Mouse (Mus musculus) midbrain, embryonic 12.5 days (tissue): ENCODE results near the gene Cryzl1. TPM values are rescaled to one million over a fixed set of nuclear protein-coding genes. Genes with fewer than 3 reads are reported as not detected.

Source experiments
- ATAC-seq: fragments of 200-750 bp; cut with Nextera tagmentation; 2 replicates; pipeline ENCODE4 v1.8.0; 2017; ENCODE audit warnings: low read depth, moderate TSS enrichment, moderate library complexity; ENCODE audit not compliant: low FRiP score
- H3K27ac ChIP-seq: fragments of 300-500 bp; sonication (generic); replicated peaks from 2 replicates; pipeline ENCODE4 v1.5.1; 2016; ENCODE audit warnings: mild to moderate bottlenecking
- H3K27me3 ChIP-seq: fragments of 300-500 bp; sonication (generic); 2 replicates; pipeline ENCODE4 v1.6.1; 2016; ENCODE audit warnings: mild to moderate bottlenecking
- H3K36me3 ChIP-seq: fragments of 300-500 bp; sonication (generic); 2 replicates; pipeline ENCODE4 v1.6.1; 2016
- H3K4me1 ChIP-seq: fragments of 300-500 bp; sonication (generic); 2 replicates; pipeline ENCODE4 v1.6.1; 2016
- H3K4me2 ChIP-seq: fragments of 300-500 bp; sonication (generic); replicated peaks from 2 replicates; pipeline ENCODE4 v1.6.1; 2016; ENCODE audit warnings: mild to moderate bottlenecking, moderate library complexity
- H3K4me3 ChIP-seq: fragments of 300-500 bp; sonication (generic); 2 replicates; pipeline ENCODE4 v1.5.1; 2016; ENCODE audit warnings: mild to moderate bottlenecking
- H3K9ac ChIP-seq: fragments of 300-500 bp; sonication (generic); replicated peaks from 2 replicates; pipeline ENCODE4 v1.6.1; 2016; ENCODE audit warnings: mild to moderate bottlenecking, moderate library complexity
- H3K9me3 ChIP-seq: fragments of 300-500 bp; sonication (generic); 2 replicates; pipeline ENCODE4 v1.6.1; 2016; ENCODE audit warnings: mild to moderate bottlenecking
- WGBS: fragments of 180-500 bp; shearing (Covaris S2); methylation state at CpG from one replicate; pipeline ENCODE4 v1.1.7; 2016; 5-methylcytosine and 5-hydroxymethylcytosine counted together
- polyA plus RNA-seq: library from polyadenylated mRNA; unstranded; fragments of >200 nt; fragmentation: Nextera tagmentation; extraction: Ambion mirVana; gene quantifications from 2 replicates; pipeline ENCODE4 v1.2.1, GENCODE M21; 2016

Cryzl1 gene
- 81.7 and 85.1 TPM in 2 replicates for polyA plus RNA-seq

- H3K27ac ChIP-seq = peak within 1 kb of the TSS; percentile 96
- H3K4me2 ChIP-seq = peak within 1 kb of the TSS; percentile 77
- peak within 1 kb of the TSS; percentile 96 for H3K4me3 ChIP-seq
- H3K36me3 ChIP-seq = no peaks in the 10 kb centered on the region; the same call in 1 of the 2 replicates
- H3K4me1 ChIP-seq = peaks cover 31% of the 10 kb centered on the region
- no peaks in the 10 kb centered on the region for H3K9me3 ChIP-seq
- peak within 1 kb of the TSS; percentile 97 for H3K9ac ChIP-seq
- no peaks in the 10 kb centered on the region for H3K27me3 ChIP-seq
- WGBS = 1% methylated on average over 46 of the region's 46 CpGs
- peak; percentile 95 for ATAC-seq
These were observed at the start of gene Cryzl1 for GRCm38 (mm10) chr16:91728123-91729065. Gene Cryzl1 (minus strand): TSS chr16:91728975.

DNA sequence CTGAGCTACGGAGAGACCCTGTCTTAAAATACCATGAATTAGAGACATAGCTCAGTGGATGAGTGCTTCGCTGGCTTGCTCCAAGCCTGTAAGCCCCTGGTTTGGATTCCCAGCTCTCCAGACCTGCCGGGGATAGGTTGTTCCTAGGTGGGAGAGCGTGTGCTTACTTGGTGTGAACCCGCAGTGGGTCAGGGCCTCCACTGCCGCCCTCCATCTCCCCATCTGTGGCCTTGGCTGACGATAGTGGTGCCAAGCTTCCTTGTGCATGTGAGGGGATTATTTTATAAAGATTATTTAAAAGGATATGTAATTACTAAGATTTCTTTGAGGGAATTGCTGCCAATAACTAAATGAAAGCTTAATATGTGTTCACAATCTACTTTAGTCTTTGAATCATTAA lies 43.8 kb upstream of the Cryzl1 start:
- ATAC-seq = no peak
- 78% methylated on average over 7 of the region's 7 CpGs for WGBS
- Histone ChIP-seq H3K27me3 (no peaks in the 10 kb centered on the region), H3K4me3 (no peak overlapping the region), H3K36me3 (no peaks in the 10 kb centered on the region), H3K4me1 (peaks cover 31% of the 10 kb centered on the region), H3K27ac (no peak overlapping the region), H3K4me2 (no peak overlapping the region), H3K9ac (no peak overlapping the region), H3K9me3 (no peaks in the 10 kb centered on the region)

DNA sequence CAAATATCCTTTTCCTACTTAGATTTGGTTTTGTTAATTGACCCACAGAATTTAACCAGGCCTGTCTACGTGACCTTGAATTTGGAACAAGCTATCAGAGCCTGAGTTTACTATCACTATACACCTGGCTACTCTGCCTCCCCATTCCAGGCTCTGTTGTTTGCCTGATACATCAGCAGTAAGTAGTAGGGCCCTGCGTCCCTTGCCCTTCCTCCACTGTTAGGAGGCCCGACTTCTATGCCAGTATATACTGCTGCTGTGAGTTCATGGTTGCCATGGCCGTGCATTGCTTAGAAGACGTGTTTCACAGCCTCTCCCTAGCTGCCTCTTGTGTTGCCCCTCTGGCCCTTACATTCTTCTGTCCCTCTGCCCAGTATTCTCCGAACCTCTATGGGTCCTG lies 42.6 kb upstream of the Cryzl1 start:
- no peak for ATAC-seq
- Histone ChIP-seq H3K9ac (no peak overlapping the region), H3K4me2 (no peak overlapping the region), H3K27me3 (no peaks in the 10 kb centered on the region), H3K27ac (peak overlapping the region; percentile 59), H3K4me3 (no peak overlapping the region), H3K4me1 (peaks cover 35% of the 10 kb centered on the region), H3K9me3 (no peaks in the 10 kb centered on the region), H3K36me3 (no peaks in the 10 kb centered on the region)
- 70% methylated on average over 6 of the region's 6 CpGs for WGBS

GRCm38 (mm10) chr16:91770662-91771061 lies 41.9 kb upstream of the Cryzl1 start:
- peak overlapping the region; percentile 59 for H3K27ac ChIP-seq
- H3K9me3 ChIP-seq = no peaks in the 10 kb centered on the region
- WGBS = 12% methylated on average over 5 of the region's 5 CpGs
- H3K36me3 ChIP-seq = no peaks in the 10 kb centered on the region
- H3K27me3 ChIP-seq = no peaks in the 10 kb centered on the region
- no peak overlapping the region for H3K9ac ChIP-seq
- no peak overlapping the region for H3K4me3 ChIP-seq
- peaks cover 38% of the 10 kb centered on the region for H3K4me1 ChIP-seq
- peak overlapping the region; percentile 27 for H3K4me2 ChIP-seq
- peak; percentile 85 for ATAC-seq

DNA sequence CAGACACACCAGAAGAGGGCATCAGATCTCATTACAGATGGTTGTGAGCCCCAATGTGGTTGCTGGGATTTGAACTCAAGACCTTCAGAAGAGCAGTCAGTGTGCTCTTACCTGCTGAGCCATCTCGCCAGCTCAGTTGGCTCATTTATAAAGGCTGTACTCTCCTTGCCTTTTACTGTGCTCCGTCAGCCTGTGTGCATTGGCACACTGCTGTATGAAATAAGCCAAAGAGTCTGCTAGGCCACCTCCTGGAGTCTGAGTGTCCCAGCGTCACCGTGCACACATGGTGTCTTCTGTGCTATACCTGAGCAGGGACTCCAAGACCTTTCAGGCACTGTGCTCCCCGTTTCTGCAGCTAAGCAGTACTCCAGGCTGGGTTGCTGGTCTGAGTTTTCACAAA lies 41.1 kb upstream of the Cryzl1 start:
- H3K27ac ChIP-seq = peak overlapping the region; percentile 59
- H3K4me1 ChIP-seq = peaks cover 40% of the 10 kb centered on the region
- H3K4me3 ChIP-seq = no peak overlapping the region
- no peak overlapping the region for H3K4me2 ChIP-seq
- H3K9ac ChIP-seq = no peak overlapping the region
- H3K36me3 ChIP-seq = no peaks in the 10 kb centered on the region
- no peaks in the 10 kb centered on the region for H3K9me3 ChIP-seq
- WGBS = 76% methylated on average over 5 of the region's 5 CpGs
- no peak for ATAC-seq
- H3K27me3 ChIP-seq = no peaks in the 10 kb centered on the region

GRCm38 (mm10) chr16:91768586-91768985 lies 39.8 kb upstream of the Cryzl1 start:
- Histone ChIP-seq H3K4me1 (peaks cover 52% of the 10 kb centered on the region), H3K27ac (no peak overlapping the region), H3K4me2 (no peak overlapping the region), H3K9ac (no peak overlapping the region), H3K9me3 (no peaks in the 10 kb centered on the region), H3K4me3 (no peak overlapping the region), H3K27me3 (no peaks in the 10 kb centered on the region), H3K36me3 (no peaks in the 10 kb centered on the region)
- WGBS = 94% methylated on average over 6 of the region's 6 CpGs
- ATAC-seq = no peak

DNA sequence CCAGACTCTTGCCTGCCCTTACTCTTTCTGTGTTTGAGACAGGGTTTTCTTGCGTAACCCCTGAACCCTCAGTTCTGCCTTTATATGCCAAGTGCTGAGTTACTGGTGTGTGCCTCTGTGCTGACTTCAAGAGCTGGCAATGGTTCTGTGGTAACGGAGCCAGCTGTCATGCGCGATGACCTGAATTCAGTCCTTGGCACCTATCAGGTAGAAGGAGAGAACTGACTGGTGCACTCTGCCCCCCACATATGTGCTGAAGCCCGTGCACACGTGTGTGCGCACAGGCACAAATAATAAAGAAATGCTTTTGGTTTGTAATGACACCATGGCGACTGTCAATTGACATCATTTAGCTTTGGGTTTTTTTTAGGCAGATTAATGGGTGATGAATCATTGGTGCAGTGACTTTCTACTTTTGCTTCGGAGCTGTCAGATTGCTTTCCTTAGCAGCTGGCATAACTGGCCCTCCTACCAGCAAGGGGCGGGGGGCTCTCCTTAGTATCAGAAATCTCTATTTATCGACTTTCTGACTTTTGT lies 38.5 kb upstream of the Cryzl1 start:
- no peak overlapping the region for H3K27ac ChIP-seq
- H3K27me3 ChIP-seq = no peaks in the 10 kb centered on the region
- H3K4me1 ChIP-seq = peaks cover 56% of the 10 kb centered on the region
- H3K4me3 ChIP-seq = no peak overlapping the region
- H3K4me2 ChIP-seq = no peak overlapping the region
- no peak overlapping the region for H3K9ac ChIP-seq
- H3K36me3 ChIP-seq = no peaks in the 10 kb centered on the region
- no peaks in the 10 kb centered on the region for H3K9me3 ChIP-seq
- WGBS = 89% methylated on average over 11 of the region's 11 CpGs
- ATAC-seq = no peak

DNA sequence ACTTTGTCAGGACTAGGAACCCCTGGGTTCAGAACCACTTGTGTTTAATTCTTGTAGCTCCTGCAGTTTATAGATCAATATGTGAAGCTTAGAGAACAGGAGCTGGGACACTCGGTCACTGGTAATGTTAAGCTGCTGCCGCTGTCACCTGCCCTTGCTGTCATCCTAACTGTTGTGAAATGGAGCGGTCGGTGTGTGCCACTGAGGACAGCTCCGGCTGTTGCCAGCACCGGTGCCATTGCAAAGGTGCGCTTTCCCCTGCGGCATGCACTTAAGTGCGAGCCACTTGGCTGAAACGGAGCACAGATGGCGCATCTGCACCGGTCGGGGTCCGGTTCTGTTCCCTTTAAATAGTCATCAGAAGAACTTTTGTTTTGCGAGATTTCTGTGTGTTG lies 37.0 kb upstream of the Cryzl1 start:
- Histone ChIP-seq H3K4me1 (peaks cover 50% of the 10 kb centered on the region), H3K4me2 (no peak overlapping the region), H3K9ac (no peak overlapping the region), H3K27ac (no peak overlapping the region), H3K9me3 (no peaks in the 10 kb centered on the region), H3K4me3 (no peak overlapping the region), H3K36me3 (no peaks in the 10 kb centered on the region), H3K27me3 (no peaks in the 10 kb centered on the region)
- ATAC-seq = no peak
- 89% methylated on average over 15 of the region's 15 CpGs for WGBS

DNA sequence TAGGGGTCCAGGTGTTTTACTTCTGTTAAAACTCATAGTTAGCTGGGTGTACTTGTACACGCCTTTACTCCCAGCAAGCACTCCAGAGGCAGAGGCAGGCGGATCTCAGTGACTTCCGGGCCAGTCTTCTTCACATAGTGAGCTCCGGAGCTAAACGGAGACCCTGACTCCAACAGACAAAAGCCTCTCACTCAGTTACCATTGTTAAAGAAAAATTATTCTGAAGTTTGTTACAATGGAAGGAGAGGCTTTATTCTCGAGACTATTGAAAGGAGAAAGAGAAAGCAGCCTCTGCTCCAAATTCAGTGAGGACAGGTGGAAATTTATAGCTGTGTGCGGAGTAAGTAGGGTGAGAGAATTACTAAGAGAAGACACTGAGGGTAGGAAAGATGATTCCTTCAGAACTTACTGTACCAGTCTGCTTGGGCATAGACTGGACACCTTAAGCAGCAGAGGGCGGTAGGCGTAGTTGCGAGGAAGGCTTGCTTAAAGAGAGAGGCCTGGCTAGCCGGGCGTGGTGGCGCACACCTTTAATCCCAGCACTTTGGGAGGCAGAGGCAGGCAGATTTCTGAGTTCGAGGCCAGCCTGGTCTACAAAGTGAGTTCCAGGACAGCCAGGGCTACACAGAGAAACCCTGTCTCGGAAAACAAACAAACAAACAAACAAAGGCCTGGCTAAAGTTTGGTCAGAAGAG lies 36.5 kb upstream of the Cryzl1 start:
- no peak for ATAC-seq
- H3K4me1 ChIP-seq = peaks cover 45% of the 10 kb centered on the region
- no peak overlapping the region for H3K4me3 ChIP-seq
- H3K27me3 ChIP-seq = no peaks in the 10 kb centered on the region
- no peaks in the 10 kb centered on the region for H3K36me3 ChIP-seq
- no peak overlapping the region for H3K9ac ChIP-seq
- no peaks in the 10 kb centered on the region for H3K9me3 ChIP-seq
- 84% methylated on average over 15 of the region's 15 CpGs for WGBS
- 0 out of 2 replicates have a peak overlapping the region, but pooled peaks have one; percentile 7 for H3K27ac ChIP-seq
- no peak overlapping the region for H3K4me2 ChIP-seq

DNA sequence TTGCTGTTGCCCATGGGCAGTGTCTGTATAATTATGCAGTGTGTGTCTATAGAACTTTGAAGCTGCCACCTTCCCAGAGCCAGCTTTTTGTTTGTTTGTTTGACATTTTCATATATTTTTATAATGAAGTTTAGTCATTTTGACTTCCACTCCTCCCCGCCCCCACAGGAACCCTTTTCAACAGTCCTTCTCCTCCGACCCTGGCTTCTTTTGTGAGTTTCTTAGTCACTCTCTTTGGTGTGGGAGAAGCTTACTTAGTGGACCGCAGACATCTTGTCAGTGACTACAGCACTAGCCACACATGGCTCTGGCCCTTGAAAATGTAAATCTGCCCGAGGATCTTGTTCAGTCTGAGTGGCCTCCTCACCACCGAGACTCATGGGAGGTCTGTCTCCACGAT lies 35.6 kb upstream of the Cryzl1 start:
- Histone ChIP-seq H3K36me3 (no peaks in the 10 kb centered on the region), H3K4me3 (no peak overlapping the region), H3K4me1 (peaks cover 40% of the 10 kb centered on the region), H3K9me3 (no peaks in the 10 kb centered on the region), H3K27ac (no peak overlapping the region), H3K9ac (no peak overlapping the region), H3K27me3 (no peaks in the 10 kb centered on the region), H3K4me2 (no peak overlapping the region)
- no peak for ATAC-seq
- 69% methylated on average over 6 of the region's 6 CpGs for WGBS

DNA sequence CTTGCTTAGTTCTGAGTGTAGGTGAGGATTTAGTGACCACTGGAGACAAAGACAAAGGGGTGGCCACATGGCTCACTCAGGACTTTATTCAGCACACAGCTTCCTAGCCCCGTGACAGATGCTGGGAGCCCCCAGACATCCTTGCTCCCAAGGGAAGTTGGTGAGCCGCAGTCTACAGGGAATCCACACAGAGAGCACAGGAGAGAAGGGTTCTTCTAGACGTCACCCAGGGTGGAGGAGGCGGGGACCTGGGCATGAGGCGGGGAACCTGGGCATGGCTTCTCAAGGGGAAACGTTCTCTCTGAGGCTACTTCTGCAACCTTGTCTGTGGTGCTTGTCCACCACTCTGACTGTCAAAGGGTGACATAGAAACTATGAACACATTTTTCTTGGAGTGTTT lies 35.2 kb upstream of the Cryzl1 start:
- Histone ChIP-seq H3K27me3 (no peaks in the 10 kb centered on the region), H3K27ac (no peak overlapping the region), H3K9ac (no peak overlapping the region), H3K4me3 (no peak overlapping the region), H3K4me2 (no peak overlapping the region), H3K9me3 (no peaks in the 10 kb centered on the region), H3K4me1 (peaks cover 40% of the 10 kb centered on the region), H3K36me3 (no peaks in the 10 kb centered on the region)
- 51% methylated on average over 6 of the region's 6 CpGs for WGBS
- no peak for ATAC-seq

DNA sequence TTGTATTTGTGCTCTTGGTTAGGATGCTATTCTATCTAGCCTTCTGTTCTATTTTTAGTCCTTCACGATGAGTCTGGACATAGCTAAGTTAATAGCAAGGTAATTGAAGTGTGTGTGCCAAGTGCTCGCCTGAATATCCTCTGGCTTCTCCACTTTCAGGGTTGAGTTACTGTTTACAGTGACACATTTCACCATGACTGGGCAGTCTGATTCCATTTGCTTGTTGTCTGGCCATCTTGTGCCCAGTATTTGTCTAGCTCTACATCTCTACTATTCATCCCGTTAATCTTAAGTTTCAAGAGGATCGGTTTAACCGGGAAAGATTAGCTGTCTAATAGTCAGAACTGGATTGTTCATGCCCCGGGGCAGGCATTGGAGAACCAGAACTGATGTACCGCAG lies 33.7 kb upstream of the Cryzl1 start:
- no peak overlapping the region for H3K4me2 ChIP-seq
- 66% methylated on average over 7 of the region's 7 CpGs for WGBS

More for the DNA sequence above, 33.7 kb upstream of the Cryzl1 start:
- no peak overlapping the region for H3K9ac ChIP-seq
- H3K27me3 ChIP-seq = no peaks in the 10 kb centered on the region
- no peaks in the 10 kb centered on the region for H3K9me3 ChIP-seq
- no peak overlapping the region for H3K4me3 ChIP-seq
- H3K36me3 ChIP-seq = no peaks in the 10 kb centered on the region
- H3K4me1 ChIP-seq = peaks cover 40% of the 10 kb centered on the region
- H3K27ac ChIP-seq = no peak overlapping the region
- ATAC-seq = no peak
